Mouse (Mus musculus): ENCODE data around the gene Ehbp1l1. TPM values are rescaled to one million over a fixed set of nuclear protein-coding genes. Genes with fewer than 3 reads are reported as not detected.

The Ehbp1l1 gene
- polyA plus RNA-seq, 1 experiment from 2014 or later, result 49.8 TPM

GRCm38 (mm10) chr19:5729444-5729815 lies 3.3 kb upstream of the Ehbp1l1 start, which contains the start of gene Fam89b:
Fam89b (minus strand) TSS chr19:5729653.
- Histone ChIP-seq H3K9ac (ENCODE audit: low read depth, low read length) (peak within 1 kb of the TSS; percentile 87), H3K4me2 (replicated peaks; ENCODE audit: low read depth) (peak within 1 kb of the TSS; percentile 95), H3K9me3 (ENCODE audit: control insufficient read depth) (no peaks in the 10 kb centered on the region), H3K36me3 (ENCODE audit: control insufficient read depth, insufficient read depth) (0 out of 2 replicates have a peak, but pooled peaks cover 2% of the 10 kb centered on the region), H3K27ac (ENCODE audit: low read depth, low read length) (peak within 1 kb of the TSS; percentile 69), H3K27me3 (replicated peaks; ENCODE audit: control insufficient read depth, insufficient read depth, low read length) (no peaks in the 10 kb centered on the region), H3K4me3 (ENCODE audit: low read depth, low read length) (peak within 1 kb of the TSS; percentile 84), H3K4me1 (replicated peaks; ENCODE audit: control insufficient read depth, insufficient read depth, low read length) (peaks cover 17% of the 10 kb centered on the region)
- peak; percentile 47 for ATAC-seq
- TF ChIP-seq CTCF (IDR thresholded peaks at IDR 0.05; ENCODE audit: low read depth), result 0 out of 2 replicates have a peak, but pooled peaks have one; percentile 1
- under 1% methylated on average over 37 of the region's 37 CpGs for WGBS

- H3K9me3 ChIP-seq (ENCODE audit: control insufficient read depth), result no peaks in the 10 kb centered on the region
- no peak for ATAC-seq
- peaks cover 17% of the 10 kb centered on the region for H3K4me1 ChIP-seq (replicated peaks; ENCODE audit: control insufficient read depth, insufficient read depth, low read length)
- no peaks in the 10 kb centered on the region for H3K27me3 ChIP-seq (replicated peaks; ENCODE audit: control insufficient read depth, insufficient read depth, low read length)
- 9% methylated on average over 37 of the region's 37 CpGs for WGBS
- H3K4me3 ChIP-seq (ENCODE audit: low read depth, low read length), result peak overlapping the region; percentile 84
- no peak for TF ChIP-seq CTCF (IDR thresholded peaks at IDR 0.05; ENCODE audit: low read depth)
- peak overlapping the region; percentile 69 for H3K27ac ChIP-seq (ENCODE audit: low read depth, low read length)
- peak overlapping the region; percentile 95 for H3K4me2 ChIP-seq (replicated peaks; ENCODE audit: low read depth)
- H3K9ac ChIP-seq (ENCODE audit: low read depth, low read length), result peak overlapping the region; percentile 87
- H3K36me3 ChIP-seq (ENCODE audit: control insufficient read depth, insufficient read depth), result 0 out of 2 replicates have a peak, but pooled peaks cover 2% of the 10 kb centered on the region
Observed at GRCm38 (mm10) chr19:5728631-5729443, 2.7 kb upstream of the Ehbp1l1 start.

GRCm38 (mm10) chr19:5727701-5728100 lies 1.6 kb upstream of the Ehbp1l1 start:
- Histone ChIP-seq H3K27ac (ENCODE audit: low read depth, low read length) (peak overlapping the region; percentile 51), H3K4me3 (ENCODE audit: low read depth, low read length) (peak overlapping the region; percentile 84), H3K9ac (ENCODE audit: low read depth, low read length) (peak overlapping the region; percentile 41), H3K36me3 (ENCODE audit: control insufficient read depth, insufficient read depth) (0 out of 2 replicates have a peak, but pooled peaks cover 2% of the 10 kb centered on the region), H3K4me1 (replicated peaks; ENCODE audit: control insufficient read depth, insufficient read depth, low read length) (peaks cover 17% of the 10 kb centered on the region), H3K27me3 (replicated peaks; ENCODE audit: control insufficient read depth, insufficient read depth, low read length) (no peaks in the 10 kb centered on the region), H3K9me3 (ENCODE audit: control insufficient read depth) (no peaks in the 10 kb centered on the region), H3K4me2 (replicated peaks; ENCODE audit: low read depth) (peak overlapping the region; percentile 95)
- TF ChIP-seq CTCF (IDR thresholded peaks at IDR 0.05; ENCODE audit: low read depth), result peak; percentile 99
- 4% methylated on average over 14 of the region's 14 CpGs for WGBS
- ATAC-seq, result no peak

DNA sequence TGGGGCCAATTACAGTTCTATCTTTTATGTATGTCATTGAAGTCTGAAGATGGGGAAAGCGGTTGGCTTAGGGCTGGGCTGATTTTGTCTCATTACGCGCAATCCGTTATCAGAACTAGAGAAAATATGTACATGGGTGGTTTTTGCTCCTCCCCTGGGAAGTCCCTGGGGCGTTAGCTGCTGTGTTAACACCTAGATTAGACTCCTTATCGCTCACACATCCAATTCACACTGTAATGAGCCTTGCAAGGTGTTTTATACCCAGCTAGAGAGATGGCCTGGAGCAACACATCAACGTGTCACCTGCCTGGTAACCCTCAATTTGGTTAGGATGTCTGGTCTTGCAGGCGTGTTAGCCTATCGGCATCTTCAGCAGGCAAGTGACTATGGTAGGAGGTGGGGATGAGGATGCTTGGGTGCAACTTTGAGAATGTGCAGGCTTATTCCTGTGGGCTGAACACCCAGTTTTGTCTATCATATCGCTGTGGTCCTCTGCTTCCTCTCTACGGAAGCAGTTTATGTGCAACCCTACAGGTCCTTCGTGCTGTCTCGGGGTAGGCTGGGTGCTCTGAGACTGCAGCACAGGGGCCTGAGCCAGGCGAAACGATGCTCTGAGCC lies 953 bp upstream of the Ehbp1l1 start:
- H3K4me3 ChIP-seq (ENCODE audit: low read depth, low read length), result peak overlapping the region; percentile 84
- H3K9ac ChIP-seq (ENCODE audit: low read depth, low read length), result peak overlapping the region; percentile 41; the same call in 1 of the 2 replicates
- peaks cover 17% of the 10 kb centered on the region for H3K4me1 ChIP-seq (replicated peaks; ENCODE audit: control insufficient read depth, insufficient read depth, low read length)
- H3K4me2 ChIP-seq (replicated peaks; ENCODE audit: low read depth), result peak overlapping the region; percentile 95
- no peak for TF ChIP-seq CTCF (IDR thresholded peaks at IDR 0.05; ENCODE audit: low read depth)
- H3K9me3 ChIP-seq (ENCODE audit: control insufficient read depth), result no peaks in the 10 kb centered on the region
- ATAC-seq, result no peak
- WGBS, result 57% methylated on average over 15 of the region's 15 CpGs
- H3K27me3 ChIP-seq (replicated peaks; ENCODE audit: control insufficient read depth, insufficient read depth, low read length), result no peaks in the 10 kb centered on the region
- H3K36me3 ChIP-seq (ENCODE audit: control insufficient read depth, insufficient read depth), result peaks cover 8% of the 10 kb centered on the region; the same call in 1 of the 2 replicates
- H3K27ac ChIP-seq (ENCODE audit: low read depth, low read length), result peak overlapping the region; percentile 51

DNA sequence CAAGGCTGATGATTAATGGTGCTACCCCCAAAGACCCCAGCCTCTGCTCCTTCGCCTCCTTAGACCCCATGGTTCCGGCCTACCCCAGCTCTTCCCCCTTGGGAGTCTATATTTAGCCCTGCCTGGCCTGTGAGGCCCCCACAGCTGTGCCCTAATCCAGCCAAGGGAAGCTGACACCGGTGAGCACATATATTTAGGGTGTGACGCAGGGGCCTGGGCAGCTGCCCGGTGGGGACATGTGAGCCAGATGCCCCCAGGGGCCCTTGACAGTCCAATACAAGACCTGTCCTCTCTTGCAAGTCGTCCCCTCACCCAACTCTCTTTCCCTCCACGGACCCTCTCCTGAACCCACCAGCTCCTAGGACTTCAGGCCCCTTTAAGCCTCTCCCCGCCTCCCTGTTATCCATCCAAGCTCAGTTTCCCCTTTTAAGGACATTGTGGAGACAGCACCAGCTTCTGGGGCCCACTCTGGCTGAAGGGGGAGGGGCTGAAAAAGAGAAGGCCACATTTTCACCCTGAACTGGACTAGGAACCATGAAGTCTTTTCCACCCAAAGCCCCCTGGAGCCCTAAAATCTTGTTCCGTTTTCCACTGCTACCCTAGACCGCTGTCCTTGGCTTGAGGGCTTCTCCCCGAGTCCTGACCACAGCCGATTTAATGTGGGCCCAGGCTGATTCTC lies 949 bp downstream of the Ehbp1l1 start:
- H3K9me3 ChIP-seq (ENCODE audit: control insufficient read depth), result no peaks in the 10 kb centered on the region
- H3K4me1 ChIP-seq (replicated peaks; ENCODE audit: control insufficient read depth, insufficient read depth, low read length), result peaks cover 14% of the 10 kb centered on the region
- TF ChIP-seq CTCF (IDR thresholded peaks at IDR 0.05; ENCODE audit: low read depth), result no peak
- 0 out of 2 replicates have a peak, but pooled peaks have one; percentile 1 for ATAC-seq
- peak overlapping the region; percentile 84 for H3K27ac ChIP-seq (ENCODE audit: low read depth, low read length)
- H3K4me2 ChIP-seq (replicated peaks; ENCODE audit: low read depth), result peak overlapping the region; percentile 69
- peaks cover 27% of the 10 kb centered on the region for H3K36me3 ChIP-seq (ENCODE audit: control insufficient read depth, insufficient read depth)
- H3K4me3 ChIP-seq (ENCODE audit: low read depth, low read length), result peak overlapping the region; percentile 50
- H3K9ac ChIP-seq (ENCODE audit: low read depth, low read length), result peak overlapping the region; percentile 47
- 50% methylated on average over 12 of the region's 12 CpGs for WGBS
- no peaks in the 10 kb centered on the region for H3K27me3 ChIP-seq (replicated peaks; ENCODE audit: control insufficient read depth, insufficient read depth, low read length)

DNA sequence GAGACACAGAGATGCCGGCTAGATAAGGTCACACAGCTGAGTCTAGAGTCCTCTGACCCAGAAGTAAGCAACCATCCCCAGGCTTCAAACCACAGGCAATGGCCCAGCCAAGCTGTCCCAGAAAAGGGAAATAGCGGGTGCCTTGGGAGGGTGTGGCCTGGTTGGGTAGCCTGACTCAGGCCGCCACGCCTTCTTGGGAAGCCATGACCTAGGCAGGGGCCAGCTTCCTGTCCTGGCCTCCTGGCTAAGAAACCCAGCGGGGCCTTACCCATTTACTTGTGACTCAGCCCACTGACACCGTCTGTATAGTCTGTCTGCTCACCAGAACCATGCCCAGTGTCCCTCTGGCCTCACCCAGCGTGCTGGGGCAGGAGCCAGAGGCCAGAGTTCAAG lies 1.6 kb downstream of the Ehbp1l1 start:
- Histone ChIP-seq H3K4me1 (replicated peaks; ENCODE audit: control insufficient read depth, insufficient read depth, low read length) (peaks cover 14% of the 10 kb centered on the region), H3K9me3 (ENCODE audit: control insufficient read depth) (no peaks in the 10 kb centered on the region), H3K9ac (ENCODE audit: low read depth, low read length) (peak overlapping the region; percentile 47; the same call in 1 of the 2 replicates), H3K27me3 (replicated peaks; ENCODE audit: control insufficient read depth, insufficient read depth, low read length) (no peaks in the 10 kb centered on the region), H3K4me3 (ENCODE audit: low read depth, low read length) (peak overlapping the region; percentile 50), H3K4me2 (replicated peaks; ENCODE audit: low read depth) (peak overlapping the region; percentile 69), H3K36me3 (ENCODE audit: control insufficient read depth, insufficient read depth) (peaks cover 33% of the 10 kb centered on the region), H3K27ac (ENCODE audit: low read depth, low read length) (peak overlapping the region; percentile 84)
- WGBS, result 18% methylated on average over 7 of the region's 7 CpGs
- ATAC-seq, result peak; percentile 77
- TF ChIP-seq CTCF (IDR thresholded peaks at IDR 0.05; ENCODE audit: low read depth), result no peak

Measured in intestine, postnatal 0 days (tissue).